ENCODE assay signal across 9 mouse cellular contexts in the genomic region with DNA sequence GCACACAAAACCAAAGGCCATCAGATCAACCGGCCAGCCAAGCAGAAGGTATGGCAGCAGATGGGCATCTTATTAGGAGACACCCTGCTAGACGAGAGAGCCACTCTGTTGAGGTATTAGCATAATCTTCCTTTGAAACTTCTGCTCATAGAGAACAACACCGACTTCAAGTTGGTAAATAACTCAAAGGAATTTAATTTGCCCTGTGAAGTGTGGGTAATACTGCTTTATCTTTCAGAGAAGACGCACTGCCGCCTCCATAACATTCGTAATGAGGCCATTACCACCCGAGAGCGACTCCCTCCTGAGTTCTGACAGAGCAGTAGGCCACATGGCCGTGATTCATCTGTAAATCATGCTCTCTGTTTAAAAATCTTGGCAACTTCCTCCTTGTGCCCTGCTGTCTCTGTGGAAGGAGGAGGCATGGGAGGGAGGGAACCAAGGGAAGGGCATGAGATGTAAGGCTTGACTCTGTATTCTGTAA.
DNase-seq lines count a peak whose midpoint lies in the region; ATAC-seq and TF ChIP-seq lines count a peak whose summit lies in the region.
"Had no signal": no experiment of that assay in that cellular context is flagged by ENCODE, and none has a peak within 500 bp of the region (broad histone marks: within the 10 kb centered on the region; RNA-seq: fewer than 3 reads in every experiment).

No protein-coding gene starts in this region.

- no peak for TF ChIP-seq CTCF in MEL (IDR thresholded peaks at IDR 0.05 in 2 of 3, conservative IDR thresholded peaks at IDR 0.05 in 1 of 3; ENCODE audit: control insufficient read depth in 1 of 3, insufficient read depth in 1 of 3, low read depth in 2 of 3, low read length in 3 of 3, poor library complexity in 1 of 3, severe bottlenecking in 1 of 3)

- 46% methylated on average over 9 of the region's 9 CpGs for WGBS in kidney, embryonic 16.5 days

- no peak for TF ChIP-seq RAD21 in MEL (IDR thresholded peaks at IDR 0.05; ENCODE audit: low read depth, low read length)

- DNase-seq in heart, adult 9 months (ENCODE audit: low spot score in 2 of 2) = peak; percentile 29 to 49
- no peak for DNase-seq in heart, postnatal 25 days (ENCODE audit: low spot score)
- DNase-seq in MEL (ENCODE audit: low read depth, low spot score) = no peak
- DNase-seq in cerebellum, adult 9-11 months = peak; percentile 85
- DNase-seq in lung, postnatal 10 days = peak; percentile 31
- DNase-seq in spleen, postnatal 14 days (ENCODE audit: low spot score in 2 of 2) = no peak
- DNase-seq in B cell, adult 2 months = no peak
- DNase-seq: liver, embryonic 13.5 days had no signal

- H3K27me3 ChIP-seq in MEL (ENCODE audit: control insufficient read depth in 1 of 2, insufficient read depth in 2 of 2, low read length in 2 of 2) = peaks cover 0 to 2% of the 10 kb centered on the region in 2 experiments; a peak in 1 of 4 replicates
- no peaks in the 10 kb centered on the region for H3K27me3 ChIP-seq in kidney, embryonic 16.5 days (ENCODE audit: insufficient read depth, low read length)
- H3K27me3 ChIP-seq: liver, embryonic 13.5 days had no signal

- ATAC-seq in kidney, embryonic 16.5 days (ENCODE audit: low FRiP score, low TSS enrichment) = no peak

- no peak overlapping the region for H3K9ac ChIP-seq in MEL (ENCODE audit: control insufficient read depth, low read depth, low read length, poor library complexity, severe bottlenecking)
- H3K9ac ChIP-seq in kidney, embryonic 16.5 days (replicated peaks; ENCODE audit: low read length) = no peak overlapping the region
- H3K9ac ChIP-seq: liver, embryonic 13.5 days had no signal

- no peak overlapping the region for H3K4me2 ChIP-seq in kidney, embryonic 16.5 days (replicated peaks; ENCODE audit: low read depth, low read length)
- H3K4me2 ChIP-seq: liver, embryonic 13.5 days had no signal

- no peak overlapping the region for H3K4me3 ChIP-seq in MEL (ENCODE audit: control insufficient read depth in 1 of 2, insufficient read depth in 1 of 2, low read depth in 2 of 2, low read length in 2 of 2)
- H3K4me3 ChIP-seq in kidney, embryonic 16.5 days (ENCODE audit: low read length) = no peak overlapping the region
- H3K4me3 ChIP-seq: liver, embryonic 13.5 days had no signal

- H3K4me1 ChIP-seq in MEL (ENCODE audit: control insufficient read depth in 1 of 2, insufficient read depth in 2 of 2, low read length in 2 of 2) = no peaks in the 10 kb centered on the region
- peaks cover 18% of the 10 kb centered on the region for H3K4me1 ChIP-seq in kidney, embryonic 16.5 days (ENCODE audit: insufficient read depth, low read length)

- H3K79me2 ChIP-seq in MEL (ENCODE audit: control insufficient read depth, insufficient read depth, low read length, poor library complexity) = no peaks in the 10 kb centered on the region

- no peaks in the 10 kb centered on the region for H3K36me3 ChIP-seq in MEL (ENCODE audit: control insufficient read depth in 1 of 2, insufficient read depth in 2 of 2, low read length in 2 of 2)
- H3K36me3 ChIP-seq in kidney, embryonic 16.5 days (ENCODE audit: insufficient read depth, low read length) = no peaks in the 10 kb centered on the region
- H3K36me3 ChIP-seq: liver, embryonic 13.5 days had no signal

- no peak overlapping the region for H3K27ac ChIP-seq in MEL (ENCODE audit: control insufficient read depth, low read depth, low read length)
- no peak overlapping the region for H3K27ac ChIP-seq in kidney, embryonic 16.5 days (ENCODE audit: low read length)
- H3K27ac ChIP-seq: liver, embryonic 13.5 days had no signal

- intact Hi-C loops in heart, postnatal 25 days (cut with DNase I) = loop anchor here (5.0 kb wide), 2 partner anchors 209 to 304 kb away; partner anchors contain the start of gene Enc1

- no peaks in the 10 kb centered on the region for H3K9me3 ChIP-seq in MEL (replicated peaks; ENCODE audit: insufficient read depth, low read length)
- 0 out of 2 replicates have a peak, but pooled peaks cover 3% of the 10 kb centered on the region for H3K9me3 ChIP-seq in kidney, embryonic 16.5 days (ENCODE audit: low read length)
- H3K9me3 ChIP-seq: liver, embryonic 13.5 days had no signal

- TF ChIP-seq POLR2A in MEL (IDR thresholded peaks at IDR 0.05; ENCODE audit: control insufficient read depth in 1 of 2, insufficient read depth in 1 of 2, low read depth in 1 of 2, low read length in 2 of 2, poor library complexity in 1 of 2) = no peak

- TF ChIP-seq EP300 in MEL (IDR thresholded peaks at IDR 0.05; ENCODE audit: low read depth in 1 of 2, low read length in 2 of 2) = no peak

TF ChIP-seq in MEL, 35 proteins besides CTCF, POLR2A, EP300 and RAD21:
- TF ChIP-seq RCOR1 (IDR thresholded peaks at IDR 0.05; ENCODE audit: low read depth, low read length) (0 out of 2 replicates have a peak, but pooled peaks have one; percentile 10), MYB (IDR thresholded peaks at IDR 0.05; ENCODE audit: low read depth, low read length) (no peak)
TF ChIP-seq in MEL: peak in this region for 1.

Comparison
In these comparisons a context has a peak if more than half of its experiments do, and no peak if none do; other contexts are left out.
1. DNase-seq: peak in heart, adult 9 months (2 of 2), cerebellum, adult 9-11 months (single experiment) and lung, postnatal 10 days (single experiment); none in heart, postnatal 25 days (single experiment), MEL (single experiment), spleen, postnatal 14 days (0 of 2) and B cell, adult 2 months (0 of 2).